Mouse (Mus musculus) ES-Bruce4 (cell line): ENCODE data around the gene Map3k14. TPM values are rescaled to one million over a fixed set of nuclear protein-coding genes. Genes with fewer than 3 reads are reported as not detected.

Experiments used
- H3K27ac ChIP-seq: 2 replicates; pipeline ENCODE4 v1.5.1; 2012; ENCODE audit warnings: low read length, inconsistent platforms; ENCODE audit not compliant: insufficient read depth
- H3K27me3 ChIP-seq: 2 replicates; pipeline ENCODE4 v1.6.1; 2012; ENCODE audit warnings: mild to moderate bottlenecking, low read length, inconsistent platforms; ENCODE audit not compliant: control insufficient read depth, poor library complexity, insufficient read depth, severe bottlenecking
- H3K36me3 ChIP-seq: 2 replicates; pipeline ENCODE4 v1.6.1; 2012; ENCODE audit warnings: inconsistent platforms, mild to moderate bottlenecking, low read length, moderate library complexity; ENCODE audit not compliant: control insufficient read depth, poor library complexity, insufficient read depth, severe bottlenecking
- H3K4me1 ChIP-seq: one replicate; pipeline ENCODE4 v1.8.1; 2011; ENCODE audit warnings: low read length; ENCODE audit not compliant: control insufficient read depth, insufficient read depth
- H3K4me3 ChIP-seq: 2 replicates; pipeline ENCODE4 v1.5.1; 2011; ENCODE audit warnings: low read depth, mild to moderate bottlenecking, low read length
- H3K9ac ChIP-seq: 2 replicates; pipeline ENCODE4 v1.6.1; 2012; ENCODE audit warnings: low read depth, mild to moderate bottlenecking, inconsistent platforms; ENCODE audit not compliant: poor library complexity, severe bottlenecking
- H3K9me3 ChIP-seq: replicated peaks from 2 replicates; pipeline ENCODE4 v1.6.1; 2012; ENCODE audit warnings: mild to moderate bottlenecking, low read length, inconsistent platforms; ENCODE audit not compliant: control insufficient read depth, poor library complexity, insufficient read depth, severe bottlenecking
- CTCF ChIP-seq: IDR thresholded peaks from one replicate; pipeline ENCODE4 v1.8.1; 2011; ENCODE audit warnings: low read depth, low read length
- EP300 ChIP-seq: IDR thresholded peaks from 2 replicates; pipeline ENCODE4 v1.6.1; 2011; ENCODE audit warnings: low read depth, low read length; ENCODE audit not compliant: insufficient read depth
- POLR2A ChIP-seq: IDR thresholded peaks from one replicate; pipeline ENCODE4 v1.8.1; 2011; ENCODE audit warnings: low read length; ENCODE audit not compliant: insufficient read depth
- polyA plus RNA-seq: library from polyadenylated mRNA; stranded (reverse); fragments of >200 nt; gene quantifications from 2 replicates; pipeline ENCODE4 v1.2.4, GENCODE M21; 2011; ENCODE audit warnings: low read depth; ENCODE audit not compliant: missing spikeins, insufficient read depth, insufficient read length

Gene Map3k14
- polyA plus RNA-seq, 1 experiment = 2.2 TPM

GRCm38 (mm10) chr11:103181911-103182310 lies 85.4 kb downstream of the Map3k14 start:
- TF ChIP-seq EP300 = no peak
- no peak for TF ChIP-seq POLR2A
- TF ChIP-seq CTCF = no peak
- Histone ChIP-seq H3K36me3 (no peaks in the 10 kb centered on the region), H3K4me1 (no peaks in the 10 kb centered on the region), H3K9me3 (no peaks in the 10 kb centered on the region), H3K27ac (no peak overlapping the region), H3K4me3 (no peak overlapping the region), H3K27me3 (no peaks in the 10 kb centered on the region), H3K9ac (no peak overlapping the region)

DNA sequence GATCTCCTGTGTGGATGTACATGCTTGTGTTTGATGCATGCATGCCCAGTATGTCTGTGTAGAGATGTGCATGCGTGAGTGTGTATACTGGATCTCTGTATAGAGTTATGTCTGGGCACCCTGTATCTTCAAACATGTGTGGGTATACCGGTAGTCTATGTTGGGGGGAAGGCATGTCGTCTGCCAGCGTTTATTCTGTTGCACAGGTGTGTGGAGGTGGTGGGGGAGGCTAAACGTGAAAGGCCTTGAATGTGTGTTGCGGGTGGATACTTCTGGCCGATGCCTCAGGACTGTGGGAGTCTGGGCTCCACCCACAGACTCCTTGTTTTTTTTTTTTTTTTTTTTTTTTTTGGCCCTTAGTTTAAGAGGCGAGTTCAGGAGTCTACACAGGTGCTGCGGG lies 85.9 kb downstream of the Map3k14 start:
- no peaks in the 10 kb centered on the region for H3K27me3 ChIP-seq
- no peaks in the 10 kb centered on the region for H3K9me3 ChIP-seq
- no peaks in the 10 kb centered on the region for H3K4me1 ChIP-seq
- no peaks in the 10 kb centered on the region for H3K36me3 ChIP-seq
- no peak overlapping the region for H3K27ac ChIP-seq
- no peak for TF ChIP-seq EP300
- no peak for TF ChIP-seq POLR2A
- no peak for TF ChIP-seq CTCF
- H3K4me3 ChIP-seq = no peak overlapping the region
- no peak overlapping the region for H3K9ac ChIP-seq

DNA sequence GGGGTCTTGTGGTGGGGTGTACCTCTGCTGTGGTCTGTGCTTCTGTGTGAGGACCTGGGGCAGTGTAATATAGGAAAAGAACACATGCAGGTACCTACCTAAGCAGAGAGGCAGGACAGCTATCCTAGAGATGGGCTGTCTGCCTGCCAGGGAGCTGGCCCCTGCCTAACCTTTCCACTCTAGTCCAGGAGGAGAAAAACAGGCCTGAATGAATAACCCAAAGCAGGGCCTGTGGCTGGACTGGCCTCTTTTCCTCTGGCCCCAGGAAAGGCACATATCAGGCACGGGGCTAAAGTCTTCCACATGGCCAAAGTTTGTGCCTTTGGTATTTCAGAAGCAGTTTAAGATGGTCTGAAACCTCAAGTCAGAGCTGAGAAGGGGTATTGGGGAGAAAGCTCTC lies 86.8 kb downstream of the Map3k14 start:
- Histone ChIP-seq H3K9ac (no peak overlapping the region), H3K4me1 (peaks cover 2% of the 10 kb centered on the region), H3K27me3 (no peaks in the 10 kb centered on the region), H3K36me3 (no peaks in the 10 kb centered on the region), H3K27ac (no peak overlapping the region), H3K4me3 (no peak overlapping the region), H3K9me3 (no peaks in the 10 kb centered on the region)
- TF ChIP-seq CTCF (no peak), POLR2A (no peak), EP300 (no peak)

DNA sequence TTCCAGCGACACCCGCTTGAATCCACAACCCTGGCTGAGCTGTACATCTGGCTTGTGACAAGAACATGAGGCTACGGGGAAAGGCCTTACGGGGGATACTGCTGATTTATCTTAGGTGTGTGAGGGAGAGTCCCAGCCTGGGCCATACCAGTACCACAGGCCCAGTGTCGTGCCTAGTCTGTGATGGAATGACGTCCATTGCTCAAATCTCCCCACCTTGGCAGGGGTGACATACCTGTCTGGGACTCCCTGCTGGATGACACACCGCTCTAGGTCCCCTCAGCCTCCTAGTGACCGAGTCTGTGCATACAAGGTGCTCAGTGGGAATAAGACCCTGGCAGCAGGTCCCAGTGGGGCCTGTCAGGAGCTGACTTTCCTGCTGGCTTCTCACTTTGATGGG lies 88.5 kb downstream of the Map3k14 start:
- TF ChIP-seq POLR2A = no peak
- no peak for TF ChIP-seq EP300
- no peak for TF ChIP-seq CTCF
- Histone ChIP-seq H3K27me3 (no peaks in the 10 kb centered on the region), H3K27ac (no peak overlapping the region), H3K9me3 (no peaks in the 10 kb centered on the region), H3K4me3 (no peak overlapping the region), H3K9ac (no peak overlapping the region), H3K36me3 (no peaks in the 10 kb centered on the region), H3K4me1 (peaks cover 2% of the 10 kb centered on the region)

- Histone ChIP-seq H3K9me3 (no peaks in the 10 kb centered on the region), H3K36me3 (no peaks in the 10 kb centered on the region), H3K27ac (no peak overlapping the region), H3K27me3 (no peaks in the 10 kb centered on the region), H3K4me1 (peaks cover 2% of the 10 kb centered on the region), H3K4me3 (no peak overlapping the region), H3K9ac (no peak overlapping the region)
- TF ChIP-seq CTCF = no peak
- TF ChIP-seq EP300 = no peak
- no peak for TF ChIP-seq POLR2A
Measured at GRCm38 (mm10) chr11:103177815-103178485, 89.3 kb downstream of the Map3k14 start.

- Histone ChIP-seq H3K9ac (no peak overlapping the region), H3K9me3 (no peaks in the 10 kb centered on the region), H3K36me3 (no peaks in the 10 kb centered on the region), H3K4me3 (no peak overlapping the region), H3K27ac (no peak overlapping the region), H3K4me1 (peaks cover 2% of the 10 kb centered on the region), H3K27me3 (no peaks in the 10 kb centered on the region)
- no peak for TF ChIP-seq POLR2A
- TF ChIP-seq EP300 = no peak
- TF ChIP-seq CTCF = no peak
Measured at GRCm38 (mm10) chr11:103177216-103177615, 90.1 kb downstream of the Map3k14 start.
